Mouse (Mus musculus): Measurements from ENCODE around the gene Psma7. TPM values are rescaled to one million over a fixed set of nuclear protein-coding genes. Genes with fewer than 3 reads are reported as not detected.

The Psma7 gene
- polyA plus RNA-seq, 1 experiment from 2014 or later: 264 TPM

DNA sequence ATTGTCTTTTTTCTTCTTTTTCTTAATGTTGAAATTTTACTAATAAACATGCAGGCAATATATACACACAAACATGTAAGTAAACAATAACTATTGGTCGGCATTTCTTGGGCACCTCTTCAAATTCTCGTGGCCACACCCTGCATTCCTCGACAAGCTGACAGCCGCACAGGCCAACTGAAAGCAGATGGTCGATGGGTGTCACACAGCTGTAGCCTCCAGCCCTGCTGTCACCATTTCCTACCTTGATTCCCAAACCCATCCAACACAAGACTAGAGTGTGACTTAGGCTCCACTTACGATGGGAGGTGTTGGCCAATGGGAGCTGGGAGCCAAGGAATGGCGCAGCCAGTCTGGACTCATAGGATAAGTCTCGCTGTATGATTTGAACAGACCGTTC is 40.6 kb downstream of the Psma7 start:
- ATAC-seq: no peak
- TF ChIP-seq CTCF (IDR thresholded peaks at IDR 0.05; ENCODE audit: low read depth): no peak
- no peak for TF ChIP-seq EP300 (IDR thresholded peaks at IDR 0.05; ENCODE audit: low read depth)
- Histone ChIP-seq H3K4me3 (ENCODE audit: low read depth, low read length) (no peak overlapping the region), H3K27me3 (ENCODE audit: insufficient read depth, low read length) (no peaks in the 10 kb centered on the region), H3K9me3 (ENCODE audit: low read length) (no peaks in the 10 kb centered on the region), H3K9ac (replicated peaks) (no peak overlapping the region), H3K36me3 (replicated peaks; ENCODE audit: insufficient read depth, low read length) (no peaks in the 10 kb centered on the region), H3K4me2 (ENCODE audit: low read depth, low read length) (no peak overlapping the region), H3K4me1 (ENCODE audit: insufficient read depth) (no peaks in the 10 kb centered on the region), H3K27ac (ENCODE audit: low read depth) (no peak overlapping the region)
- 85% methylated on average over 9 of the region's 9 CpGs for WGBS (ENCODE audit: insufficient replicate concordance)
- peak; percentile 8 for DNase-seq

DNA sequence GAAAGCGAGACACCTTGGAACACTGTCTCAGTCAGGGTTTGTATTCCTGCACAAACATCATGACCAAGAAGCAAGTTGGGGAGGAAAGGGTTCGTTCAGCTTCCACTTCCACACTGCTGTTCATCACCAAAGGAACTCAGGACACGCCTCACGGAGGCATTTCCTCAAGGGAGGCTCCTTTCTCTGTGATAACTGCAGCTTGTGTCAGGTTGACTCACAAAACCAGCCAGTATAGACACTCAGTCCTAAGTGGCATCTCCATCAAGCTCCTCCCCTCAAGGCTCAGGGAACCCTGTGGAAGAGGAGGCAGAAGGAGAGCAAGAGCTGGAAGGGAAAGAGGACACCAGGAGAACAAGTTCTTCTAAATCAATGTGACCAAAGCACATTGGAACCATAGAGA is 43.8 kb downstream of the Psma7 start:
- Histone ChIP-seq H3K36me3 (replicated peaks; ENCODE audit: insufficient read depth, low read length) (no peaks in the 10 kb centered on the region), H3K27me3 (ENCODE audit: insufficient read depth, low read length) (no peaks in the 10 kb centered on the region), H3K9me3 (ENCODE audit: low read length) (no peaks in the 10 kb centered on the region), H3K4me1 (ENCODE audit: insufficient read depth) (no peaks in the 10 kb centered on the region), H3K9ac (replicated peaks) (no peak overlapping the region), H3K27ac (ENCODE audit: low read depth) (no peak overlapping the region), H3K4me2 (ENCODE audit: low read depth, low read length) (no peak overlapping the region), H3K4me3 (ENCODE audit: low read depth, low read length) (no peak overlapping the region)
- WGBS (ENCODE audit: insufficient replicate concordance): 54% methylated on average over 4 of the region's 4 CpGs
- TF ChIP-seq EP300 (IDR thresholded peaks at IDR 0.05; ENCODE audit: low read depth) (no peak), CTCF (IDR thresholded peaks at IDR 0.05; ENCODE audit: low read depth) (no peak)
- ATAC-seq: no peak
- DNase-seq: peak; percentile 8

DNA sequence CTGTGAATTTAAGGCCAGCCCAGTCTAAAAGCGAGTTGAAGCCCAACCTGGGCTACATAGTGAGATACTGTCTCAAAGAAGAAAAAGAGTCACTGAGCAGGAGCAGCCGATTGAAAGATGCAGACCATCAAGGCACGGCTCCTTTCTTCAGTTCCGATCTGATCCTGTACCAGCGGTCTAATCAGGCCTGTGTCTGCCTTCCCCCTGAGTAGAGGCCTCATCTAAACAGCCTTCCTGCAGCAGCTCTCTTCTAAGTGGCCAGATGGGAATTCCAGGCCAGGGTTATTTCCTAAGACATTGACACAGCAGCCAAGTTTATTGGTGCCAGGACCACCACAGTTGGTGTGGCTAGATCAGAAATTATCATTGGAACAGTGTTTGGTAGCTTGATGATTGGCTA is 49.2 kb downstream of the Psma7 start:
- Histone ChIP-seq H3K4me2 (ENCODE audit: low read depth, low read length) (no peak overlapping the region), H3K4me3 (ENCODE audit: low read depth, low read length) (no peak overlapping the region), H3K9me3 (ENCODE audit: low read length) (no peaks in the 10 kb centered on the region), H3K27ac (ENCODE audit: low read depth) (no peak overlapping the region), H3K27me3 (ENCODE audit: insufficient read depth, low read length) (no peaks in the 10 kb centered on the region), H3K36me3 (replicated peaks; ENCODE audit: insufficient read depth, low read length) (no peaks in the 10 kb centered on the region), H3K9ac (replicated peaks) (no peak overlapping the region), H3K4me1 (ENCODE audit: insufficient read depth) (no peaks in the 10 kb centered on the region)
- 85% methylated on average over 5 of the region's 5 CpGs for WGBS (ENCODE audit: insufficient replicate concordance)
- ATAC-seq (no peak), DNase-seq (peak; percentile 5)
- no peak for TF ChIP-seq CTCF (IDR thresholded peaks at IDR 0.05; ENCODE audit: low read depth)
- TF ChIP-seq EP300 (IDR thresholded peaks at IDR 0.05; ENCODE audit: low read depth): no peak

DNA sequence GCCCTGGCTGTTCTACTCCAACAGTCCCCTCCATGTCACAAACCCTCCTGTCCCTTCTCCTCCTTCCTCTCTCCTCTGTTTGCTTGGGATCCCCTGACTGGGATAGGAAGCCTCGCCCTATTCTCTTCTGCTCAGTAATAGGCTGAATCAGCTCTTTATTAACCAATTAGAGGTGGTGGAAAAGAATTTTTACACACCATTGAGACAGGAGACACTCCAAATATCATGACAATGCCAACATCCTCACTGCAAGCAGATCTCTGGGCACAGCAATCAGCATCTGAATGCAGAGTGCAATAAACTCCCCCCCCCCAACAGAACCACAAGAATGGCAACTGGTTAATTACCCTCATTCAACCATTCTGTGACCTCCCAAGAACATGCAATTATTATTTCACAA is 53.1 kb downstream of the Psma7 start:
- TF ChIP-seq EP300 (IDR thresholded peaks at IDR 0.05; ENCODE audit: low read depth) (no peak), CTCF (IDR thresholded peaks at IDR 0.05; ENCODE audit: low read depth) (no peak)
- Histone ChIP-seq H3K9ac (replicated peaks) (no peak overlapping the region), H3K4me1 (ENCODE audit: insufficient read depth) (no peaks in the 10 kb centered on the region), H3K36me3 (replicated peaks; ENCODE audit: insufficient read depth, low read length) (no peaks in the 10 kb centered on the region), H3K27ac (ENCODE audit: low read depth) (no peak overlapping the region), H3K9me3 (ENCODE audit: low read length) (no peaks in the 10 kb centered on the region), H3K4me2 (ENCODE audit: low read depth, low read length) (no peak overlapping the region), H3K27me3 (ENCODE audit: insufficient read depth, low read length) (no peaks in the 10 kb centered on the region), H3K4me3 (ENCODE audit: low read depth, low read length) (no peak overlapping the region)
- 64% methylated on average over 1 of the region's 1 CpGs for WGBS (ENCODE audit: insufficient replicate concordance)
- no peak for ATAC-seq
- DNase-seq: no peak

DNA sequence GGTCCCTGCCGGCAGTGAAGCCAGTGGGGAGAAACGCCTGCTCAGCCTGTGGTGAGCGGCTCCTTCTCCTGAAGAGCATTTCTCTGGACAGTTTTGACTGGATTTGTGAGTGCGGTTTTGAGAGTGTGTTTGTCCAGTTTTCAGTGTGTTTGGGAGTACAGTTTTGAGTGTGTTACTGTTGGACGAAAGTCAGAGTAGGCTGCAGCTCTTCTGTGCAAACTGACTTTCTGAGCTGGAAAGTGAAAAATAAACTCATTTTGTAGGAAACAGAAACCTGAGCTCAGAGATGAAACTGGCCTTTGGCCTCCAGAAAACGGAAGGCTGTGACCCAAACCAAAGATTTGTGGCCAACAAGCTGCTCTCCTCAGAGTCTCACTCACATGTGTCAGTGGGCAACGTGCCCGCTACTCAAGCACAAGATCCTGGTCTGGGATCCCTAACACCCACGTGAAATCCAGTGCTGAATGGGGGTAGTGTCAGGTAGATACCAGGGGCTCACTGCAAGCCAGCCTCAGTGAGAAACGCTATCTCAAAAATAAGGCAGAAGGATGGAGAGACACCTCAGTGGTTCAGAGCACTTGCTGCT is 55.7 kb downstream of the Psma7 start:
- TF ChIP-seq CTCF (IDR thresholded peaks at IDR 0.05; ENCODE audit: low read depth) (no peak), EP300 (IDR thresholded peaks at IDR 0.05; ENCODE audit: low read depth) (no peak)
- H3K4me2 ChIP-seq (ENCODE audit: low read depth, low read length): no peak overlapping the region

More for the DNA sequence above, 55.7 kb downstream of the Psma7 start:
- ATAC-seq: no peak
- Histone ChIP-seq H3K27me3 (ENCODE audit: insufficient read depth, low read length) (no peaks in the 10 kb centered on the region), H3K4me3 (ENCODE audit: low read depth, low read length) (no peak overlapping the region), H3K27ac (ENCODE audit: low read depth) (no peak overlapping the region), H3K9me3 (ENCODE audit: low read length) (no peaks in the 10 kb centered on the region), H3K36me3 (replicated peaks; ENCODE audit: insufficient read depth, low read length) (no peaks in the 10 kb centered on the region), H3K9ac (replicated peaks) (no peak overlapping the region), H3K4me1 (ENCODE audit: insufficient read depth) (no peaks in the 10 kb centered on the region)
- DNase-seq: peak; percentile 11
- WGBS (ENCODE audit: insufficient replicate concordance): 72% methylated on average over 10 of the region's 10 CpGs

Other genes with a start within 250 kb of the Psma7 start
- gene Taf4, start 65.8 kb downstream of the Psma7 start, polyA plus RNA-seq (2015; fragmentation: Nextera tagmentation; extraction: Ambion mirVana): 1.7 TPM in 2 replicates
- 1.6 and 1.7 TPM in 2 replicates for gene Lsm14b, start 17.4 kb downstream of the Psma7 start, polyA plus RNA-seq (2015; fragmentation: Nextera tagmentation; extraction: Ambion mirVana)
- gene Ss18l1, start 76 bp upstream of the Psma7 start, polyA plus RNA-seq (2015; fragmentation: Nextera tagmentation; extraction: Ambion mirVana): 0.50 and 0.62 TPM in 2 replicates
- gene Mtg2, start 28.2 kb upstream of the Psma7 start, polyA plus RNA-seq (2015; fragmentation: Nextera tagmentation; extraction: Ambion mirVana): 9.6 and 9.8 TPM in 2 replicates
- gene Hrh3, start 62.1 kb upstream of the Psma7 start, polyA plus RNA-seq (2015; fragmentation: Nextera tagmentation; extraction: Ambion mirVana): not detected in 2 replicates
- gene Osbpl2, start 76.9 kb upstream of the Psma7 start, polyA plus RNA-seq (2015; fragmentation: Nextera tagmentation; extraction: Ambion mirVana): 9.6 and 10.5 TPM in 2 replicates
- 91.9 and 98.0 TPM in 2 replicates for gene Adrm1, start 129.1 kb upstream of the Psma7 start, polyA plus RNA-seq (2015; fragmentation: Nextera tagmentation; extraction: Ambion mirVana)
- 2.1 and 2.2 TPM in 2 replicates for gene Lama5, start 183.4 kb upstream of the Psma7 start, polyA plus RNA-seq (2015; fragmentation: Nextera tagmentation; extraction: Ambion mirVana)
- gene Rps21, start 214.9 kb upstream of the Psma7 start, polyA plus RNA-seq (2015; fragmentation: Nextera tagmentation; extraction: Ambion mirVana): 382 and 393 TPM in 2 replicates
- 4.7 and 5.2 TPM in 2 replicates for gene Cables2, start 231.1 kb upstream of the Psma7 start, polyA plus RNA-seq (2015; fragmentation: Nextera tagmentation; extraction: Ambion mirVana)
- not detected in 2 replicates for gene Rbbp8nl, start 247.4 kb upstream of the Psma7 start, polyA plus RNA-seq (2015; fragmentation: Nextera tagmentation; extraction: Ambion mirVana)

Measured in liver, postnatal 0 days (tissue).